Comparison of ENCODE assay signal across 22 mouse cellular contexts in the genomic region with DNA sequence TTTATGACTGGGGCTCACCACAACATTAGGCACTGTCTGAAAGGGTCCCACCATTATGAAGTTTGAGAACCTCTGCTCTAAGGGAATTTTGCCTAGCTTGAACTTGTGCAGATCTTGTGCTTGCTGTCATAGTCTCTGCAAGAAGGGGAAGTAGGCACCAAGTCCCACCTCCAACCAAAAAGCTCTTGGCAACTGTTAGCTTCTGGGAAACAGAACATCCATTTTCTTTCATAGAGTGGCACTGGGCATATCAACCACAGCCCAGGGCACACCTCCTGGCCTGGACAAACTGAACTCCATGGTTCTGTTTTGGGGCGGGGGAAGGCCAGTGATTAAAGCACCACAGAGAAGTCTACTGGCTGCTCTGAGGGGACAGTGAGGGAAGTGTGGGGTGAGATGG. TPM values are rescaled to one million over a fixed set of nuclear protein-coding genes. Genes with fewer than 3 reads are reported as not detected.
DNase-seq lines count a peak whose midpoint lies in the region; ATAC-seq and TF ChIP-seq lines count a peak whose summit lies in the region.
"Had no signal": no experiment of that assay in that cellular context is flagged by ENCODE, and none has a peak within 500 bp of the region (broad histone marks: within the 10 kb centered on the region; RNA-seq: fewer than 3 reads in every experiment).

No protein-coding gene starts in this region.

- no peaks in the 10 kb centered on the region for H3K9me3 ChIP-seq in intestine, embryonic 14.5 days (ENCODE audit: control insufficient read depth, low read length)
- H3K9me3 ChIP-seq in intestine, postnatal 0 days (ENCODE audit: control insufficient read depth) = no peaks in the 10 kb centered on the region
- H3K9me3 ChIP-seq in E14TG2a.4 (ENCODE audit: low read length) = no peaks in the 10 kb centered on the region
- H3K9me3 ChIP-seq: embryonic facial prominence, embryonic 15.5 days; forebrain, embryonic 10.5 days; heart, embryonic 13.5 days; hindbrain, embryonic 15.5 days had no signal

- no peaks in the 10 kb centered on the region for H3K27me3 ChIP-seq in intestine, embryonic 14.5 days (replicated peaks; ENCODE audit: control insufficient read depth, insufficient read depth, low read length)
- H3K27me3 ChIP-seq in intestine, postnatal 0 days (replicated peaks; ENCODE audit: control insufficient read depth, insufficient read depth, low read length) = no peaks in the 10 kb centered on the region
- H3K27me3 ChIP-seq in E14TG2a.4 (ENCODE audit: insufficient read depth, low read length) = no peaks in the 10 kb centered on the region
- H3K27me3 ChIP-seq: embryonic facial prominence, embryonic 15.5 days; heart, embryonic 13.5 days; hindbrain, embryonic 15.5 days had no signal

- H3K9ac ChIP-seq in intestine, embryonic 14.5 days (ENCODE audit: low read length) = no peak overlapping the region
- no peak overlapping the region for H3K9ac ChIP-seq in intestine, postnatal 0 days (ENCODE audit: low read depth, low read length)
- H3K9ac ChIP-seq: embryonic facial prominence, embryonic 15.5 days; hindbrain, embryonic 15.5 days had no signal

- peaks cover 5% of the 10 kb centered on the region for H3K36me3 ChIP-seq in intestine, embryonic 14.5 days (ENCODE audit: control insufficient read depth, insufficient read depth, low read length)
- peaks cover 4% of the 10 kb centered on the region; the same call in 1 of the 2 replicates for H3K36me3 ChIP-seq in intestine, postnatal 0 days (ENCODE audit: control insufficient read depth, insufficient read depth)
- H3K36me3 ChIP-seq in E14TG2a.4 (ENCODE audit: insufficient read depth, low read length) = peaks cover 17% of the 10 kb centered on the region
- H3K36me3 ChIP-seq: hindbrain, embryonic 15.5 days had no signal

- H3K27ac ChIP-seq in intestine, embryonic 14.5 days (ENCODE audit: low read depth) = 0 out of 2 replicates have a peak overlapping the region, but pooled peaks have one; percentile 4
- H3K27ac ChIP-seq in intestine, postnatal 0 days (ENCODE audit: low read depth, low read length) = no peak overlapping the region
- H3K27ac ChIP-seq: forebrain, embryonic 10.5 days; hindbrain, embryonic 15.5 days had no signal

- peaks cover 11% of the 10 kb centered on the region; the same call in 1 of the 2 replicates for H3K4me1 ChIP-seq in intestine, embryonic 14.5 days (replicated peaks; ENCODE audit: control insufficient read depth, insufficient read depth, low read length)
- no peaks in the 10 kb centered on the region for H3K4me1 ChIP-seq in intestine, postnatal 0 days (replicated peaks; ENCODE audit: control insufficient read depth, insufficient read depth, low read length)
- H3K4me1 ChIP-seq in E14TG2a.4 (replicated peaks; ENCODE audit: low read depth, low read length) = peaks cover 78% of the 10 kb centered on the region

- ATAC-seq in intestine, embryonic 14.5 days (replicated peaks; ENCODE audit: low FRiP score, low TSS enrichment, low read depth) = no peak
- no peak for ATAC-seq in intestine, postnatal 0 days
- peak; percentile 41 for ATAC-seq in granulocyte monocyte progenitor cell, adult 5-6 weeks (replicated peaks; ENCODE audit: poor library complexity, severe bottlenecking)
- peak; percentile 68 for ATAC-seq in neutrophil, adult 5-6 weeks (ENCODE audit: extremely low read depth, insufficient number of reproducible peaks, low FRiP score, poor library complexity, severe bottlenecking)
- ATAC-seq: CD4-positive, CD25-positive, alpha-beta regulatory T cell, adult 4 months; forebrain, embryonic 14.5 days had no signal

- no peak overlapping the region for H3K4me2 ChIP-seq in intestine, embryonic 14.5 days (ENCODE audit: low read length)
- no peak overlapping the region for H3K4me2 ChIP-seq in intestine, postnatal 0 days (replicated peaks; ENCODE audit: low read depth)
- H3K4me2 ChIP-seq: embryonic facial prominence, embryonic 15.5 days; heart, embryonic 13.5 days; hindbrain, embryonic 15.5 days had no signal

- WGBS in intestine, embryonic 14.5 days = 88% methylated on average over 1 of the region's 1 CpGs
- WGBS in intestine, postnatal 0 days = 97% methylated on average over 1 of the region's 1 CpGs

- no peak overlapping the region for H3K4me3 ChIP-seq in intestine, embryonic 14.5 days (ENCODE audit: low read depth, low read length)
- H3K4me3 ChIP-seq in intestine, postnatal 0 days (ENCODE audit: low read depth, low read length) = no peak overlapping the region
- peak overlapping the region; percentile 73 for H3K4me3 ChIP-seq in E14TG2a.4 (replicated peaks; ENCODE audit: low read length)
- H3K4me3 ChIP-seq: embryonic facial prominence, embryonic 15.5 days; erythroblast, embryonic 14.5 days; forebrain, embryonic 10.5 days; heart, embryonic 13.5 days; hindbrain, embryonic 15.5 days had no signal

- no peak for DNase-seq in intestine, embryonic 14.5 days (ENCODE audit: low spot score)
- DNase-seq in ovary, postnatal 10 days (ENCODE audit: low spot score) = no peak
- no peak for DNase-seq in frontal cortex, adult 2 months (ENCODE audit: extremely low spot score in 1 of 2, low spot score in 1 of 2)
- DNase-seq: adrenal gland, adult 2 months; adrenal gland, postnatal 25 days; B cell, adult 2 months; cerebellum, adult 2 months; cerebellum, postnatal 14 days; embryo, embryonic 11 days; gastrocnemius, postnatal 14 days; heart, postnatal 36 days had no signal

- no peak for TF ChIP-seq CTCF in intestine, postnatal 0 days (IDR thresholded peaks at IDR 0.05; ENCODE audit: low read depth)
- TF ChIP-seq CTCF in E14TG2a.4 (conservative IDR thresholded peaks at IDR 0.05; ENCODE audit: low read length) = no peak

RNA-seq across cellular contexts. Expression of a gene that starts 14.5 kb away (rescaled TPM):
- polyA plus RNA-seq in intestine, embryonic 14.5 days (2014; fragmentation: Nextera tagmentation; extraction: Ambion mirVana) = 298 and 334 TPM in 2 replicates
- polyA plus RNA-seq in intestine, postnatal 0 days (2015; fragmentation: Nextera tagmentation; extraction: Ambion mirVana) = 337 and 357 TPM in 2 replicates
- total RNA-seq in granulocyte monocyte progenitor cell, adult 5-6 weeks (2014; fragmentation: Nextera tagmentation) = 543 and 559 TPM in 2 replicates
- 224 and 356 TPM in 2 replicates for total RNA-seq in granulocyte monocyte progenitor cell, adult 5-6 weeks (2017)
- total RNA-seq in neutrophil, adult 5-6 weeks (2017) = 244 and 247 TPM in 2 replicates
- polyA plus RNA-seq in frontal cortex, adult 2 months (2012; rRNA removed) = 97.5 and 98.3 TPM in 2 replicates

Comparison
In these comparisons a context has a peak if more than half of its experiments do, and no peak if none do; other contexts are left out.
1. ATAC-seq: peak in granulocyte monocyte progenitor cell, adult 5-6 weeks (single experiment) and neutrophil, adult 5-6 weeks (single experiment); none in intestine, embryonic 14.5 days (single experiment) and intestine, postnatal 0 days (single experiment).